Mouse (Mus musculus): Measurements from ENCODE around the gene Mfsd2a. TPM values are rescaled to one million over a fixed set of nuclear protein-coding genes. Genes with fewer than 3 reads are reported as not detected.

Mfsd2a gene
- polyA plus RNA-seq, 1 experiment: 7.5 TPM

- Histone ChIP-seq H3K4me2 (ENCODE audit: low read depth) (peak overlapping the region; percentile 98), H3K79me2 (ENCODE audit: control insufficient read depth, insufficient read depth) (peaks cover 9% of the 10 kb centered on the region), H3K27me3 (ENCODE audit: control insufficient read depth, insufficient read depth, insufficient read length) (no peaks in the 10 kb centered on the region), H3ac (ENCODE audit: control insufficient read depth, insufficient read length) (no peak overlapping the region), H3K36me3 (ENCODE audit: control insufficient read depth, insufficient read depth) (peaks cover 4% of the 10 kb centered on the region), H3K4me3 (no peak overlapping the region)
- no peak for TF ChIP-seq E2F4 (IDR thresholded peaks at IDR 0.05; ENCODE audit: insufficient read depth)
- TF ChIP-seq USF1 (IDR thresholded peaks at IDR 0.05; ENCODE audit: low read depth): no peak
These were observed 1.8 kb upstream of the Mfsd2a start for GRCm38 (mm10) chr4:122962751-122963150.

GRCm38 (mm10) chr4:122961589-122961988 lies 601 bp upstream of the Mfsd2a start:
- Histone ChIP-seq H3K36me3 (ENCODE audit: control insufficient read depth, insufficient read depth) (peaks cover 9% of the 10 kb centered on the region), H3K27me3 (ENCODE audit: control insufficient read depth, insufficient read depth, insufficient read length) (no peaks in the 10 kb centered on the region), H3ac (ENCODE audit: control insufficient read depth, insufficient read length) (no peak overlapping the region), H3K79me2 (ENCODE audit: control insufficient read depth, insufficient read depth) (peaks cover 9% of the 10 kb centered on the region), H3K4me2 (ENCODE audit: low read depth) (peak overlapping the region; percentile 98), H3K4me3 (peak overlapping the region; percentile 69)
- TF ChIP-seq USF1 (IDR thresholded peaks at IDR 0.05; ENCODE audit: low read depth) (no peak), MYOD1 (IDR thresholded peaks at IDR 0.05; ENCODE audit: control insufficient read depth in 1 of 3, insufficient read length in 2 of 3, low read depth in 2 of 3) (peak in 2 of 3 experiments; percentile 74 to 80), MYOG (IDR thresholded peaks at IDR 0.05; ENCODE audit: control insufficient read depth in 1 of 3, insufficient read depth in 1 of 3, insufficient read length in 2 of 3, low read depth in 2 of 3) (peak in 2 of 3 experiments; percentile 17 to 89), TCF12 (IDR thresholded peaks at IDR 0.05; ENCODE audit: insufficient read depth, poor library complexity, severe bottlenecking) (peak; percentile 63), CEBPB (IDR thresholded peaks at IDR 0.05; ENCODE audit: insufficient read depth, poor library complexity, severe bottlenecking) (peak; percentile 61)

- Histone ChIP-seq H3K4me3 (peak overlapping the region; percentile 69), H3K36me3 (ENCODE audit: control insufficient read depth, insufficient read depth) (peaks cover 9% of the 10 kb centered on the region), H3K4me2 (ENCODE audit: low read depth) (peak overlapping the region; percentile 98), H3K79me2 (ENCODE audit: control insufficient read depth, insufficient read depth) (peaks cover 9% of the 10 kb centered on the region), H3K27me3 (ENCODE audit: control insufficient read depth, insufficient read depth, insufficient read length) (no peaks in the 10 kb centered on the region), H3ac (ENCODE audit: control insufficient read depth, insufficient read length) (peak overlapping the region; percentile 20)
- TF ChIP-seq SRF (IDR thresholded peaks at IDR 0.05; ENCODE audit: control insufficient read depth, insufficient read length, low read depth) (no peak), REST (IDR thresholded peaks at IDR 0.05; ENCODE audit: insufficient read depth, insufficient read length) (no peak), TCF3 (IDR thresholded peaks at IDR 0.05; ENCODE audit: insufficient read length, low read depth) (no peak), E2F4 (IDR thresholded peaks at IDR 0.05; ENCODE audit: insufficient read depth) (no peak), POLR2AphosphoS2 (IDR thresholded peaks at IDR 0.05; ENCODE audit: insufficient read length, low read depth) (no peak), TCF12 (IDR thresholded peaks at IDR 0.05; ENCODE audit: insufficient read depth, poor library complexity, severe bottlenecking) (no peak), MYOG (IDR thresholded peaks at IDR 0.05; ENCODE audit: control insufficient read depth in 1 of 3, insufficient read depth in 1 of 3, insufficient read length in 2 of 3, low read depth in 2 of 3) (no peak), CEBPB (IDR thresholded peaks at IDR 0.05; ENCODE audit: insufficient read depth, poor library complexity, severe bottlenecking) (no peak), MAX (IDR thresholded peaks at IDR 0.05; ENCODE audit: low read depth) (no peak), USF1 (IDR thresholded peaks at IDR 0.05; ENCODE audit: low read depth) (no peak)
These were observed 478 bp downstream of the Mfsd2a start for GRCm38 (mm10) chr4:122960321-122961099.

- TF ChIP-seq CEBPB (IDR thresholded peaks at IDR 0.05; ENCODE audit: insufficient read depth, poor library complexity, severe bottlenecking): no peak
- TF ChIP-seq MAX (IDR thresholded peaks at IDR 0.05; ENCODE audit: low read depth): no peak
- peak in 2 of 3 experiments; percentile 29 to 60 for TF ChIP-seq MYOD1 (IDR thresholded peaks at IDR 0.05; ENCODE audit: control insufficient read depth in 1 of 3, insufficient read length in 2 of 3, low read depth in 2 of 3)
- TF ChIP-seq MYOG (IDR thresholded peaks at IDR 0.05; ENCODE audit: control insufficient read depth in 1 of 3, insufficient read depth in 1 of 3, insufficient read length in 2 of 3, low read depth in 2 of 3): peak in 1 of 3 experiments; percentile 62
- peaks cover 9% of the 10 kb centered on the region for H3K36me3 ChIP-seq (ENCODE audit: control insufficient read depth, insufficient read depth)
- H3K27me3 ChIP-seq (ENCODE audit: control insufficient read depth, insufficient read depth, insufficient read length): no peaks in the 10 kb centered on the region
- no peak overlapping the region for H3ac ChIP-seq (ENCODE audit: control insufficient read depth, insufficient read length)
- H3K4me2 ChIP-seq (ENCODE audit: low read depth): peak overlapping the region; percentile 98
- H3K79me2 ChIP-seq (ENCODE audit: control insufficient read depth, insufficient read depth): peaks cover 9% of the 10 kb centered on the region
- peak overlapping the region; percentile 69 for H3K4me3 ChIP-seq
These were observed 1.2 kb downstream of the Mfsd2a start for GRCm38 (mm10) chr4:122959816-122960215.

- Histone ChIP-seq H3K36me3 (ENCODE audit: control insufficient read depth, insufficient read depth) (peaks cover 9% of the 10 kb centered on the region), H3K4me2 (ENCODE audit: low read depth) (no peak overlapping the region), H3K27me3 (ENCODE audit: control insufficient read depth, insufficient read depth, insufficient read length) (no peaks in the 10 kb centered on the region), H3K4me3 (no peak overlapping the region), H3K79me2 (ENCODE audit: control insufficient read depth, insufficient read depth) (peaks cover 9% of the 10 kb centered on the region), H3ac (ENCODE audit: control insufficient read depth, insufficient read length) (no peak overlapping the region)
- TF ChIP-seq CEBPB (IDR thresholded peaks at IDR 0.05; ENCODE audit: insufficient read depth, poor library complexity, severe bottlenecking) (no peak), MAX (IDR thresholded peaks at IDR 0.05; ENCODE audit: low read depth) (no peak), TCF12 (IDR thresholded peaks at IDR 0.05; ENCODE audit: insufficient read depth, poor library complexity, severe bottlenecking) (no peak), USF1 (IDR thresholded peaks at IDR 0.05; ENCODE audit: low read depth) (no peak)
These were observed 2.4 kb downstream of the Mfsd2a start for GRCm38 (mm10) chr4:122958491-122959031.

Measured in myocyte (in vitro differentiated cells).